Mouse (Mus musculus) MEL (cell line): Measurements from ENCODE around the gene H2afj.

ENCODE experiments used
- CTCF ChIP-seq, 3 experiments: IDR thresholded peaks in 2 of 3; conservative IDR thresholded peaks in 1 of 3; 2 replicates each; pipeline ENCODE4 v1.5.1; 2011 to 2012; ENCODE audit warnings: low read length in 3 of 3, low read depth in 2 of 3, mild to moderate bottlenecking in 2 of 3, improper control_type of control experiment in 1 of 3, inconsistent platforms in 1 of 3, mixed read lengths in 1 of 3, moderate library complexity in 1 of 3; ENCODE audit not compliant: control insufficient read depth in 1 of 3, insufficient read depth in 1 of 3, poor library complexity in 1 of 3, severe bottlenecking in 1 of 3
- ELF1 ChIP-seq: IDR thresholded peaks from 2 replicates; pipeline ENCODE4 v1.6.1; 2014; ENCODE audit warnings: low read depth, mild to moderate bottlenecking, inconsistent platforms, low read length, improper control_type of control experiment, moderate library complexity
- EP300 ChIP-seq, 2 experiments: IDR thresholded peaks; 2 replicates each; pipeline ENCODE4 v1.6.1; 2011; ENCODE audit warnings: improper control_type of control experiment in 2 of 2, low read length in 2 of 2, low read depth in 1 of 2, mild to moderate bottlenecking in 1 of 2
- KAT2A ChIP-seq: conservative IDR thresholded peaks from 2 replicates; pipeline ENCODE4 v1.6.1; 2012; ENCODE audit warnings: low read depth, low read length, improper control_type of control experiment, inconsistent platforms
- MEF2A ChIP-seq: IDR thresholded peaks from 2 replicates; pipeline ENCODE4 v1.6.1; 2014; ENCODE audit warnings: low read depth, mild to moderate bottlenecking, inconsistent platforms, low read length, improper control_type of control experiment; ENCODE audit not compliant: poor library complexity, insufficient replicate concordance, severe bottlenecking; ENCODE audit errors: extremely low read depth
- NELFE ChIP-seq: IDR thresholded peaks from 2 replicates; pipeline ENCODE4 v1.6.1; 2011; ENCODE audit warnings: low read depth, low read length, improper control_type of control experiment
- POLR2A ChIP-seq, 2 experiments: IDR thresholded peaks; 2 replicates each; pipeline ENCODE4 v1.6.1; 2011 to 2012; ENCODE audit warnings: low read length in 2 of 2, mild to moderate bottlenecking in 2 of 2, control low read depth in 1 of 2, improper control_type of control experiment in 1 of 2, low read depth in 1 of 2, moderate library complexity in 1 of 2; ENCODE audit not compliant: control insufficient read depth in 1 of 2, insufficient read depth in 1 of 2, poor library complexity in 1 of 2
- POLR2AphosphoS2 ChIP-seq: IDR thresholded peaks from 2 replicates; pipeline ENCODE4 v1.6.1; 2011; ENCODE audit warnings: low read length, improper control_type of control experiment
- UBTF ChIP-seq: IDR thresholded peaks from 2 replicates; pipeline ENCODE4 v1.6.1; 2012; ENCODE audit warnings: low read depth, mild to moderate bottlenecking, inconsistent platforms, low read length, improper control_type of control experiment, moderate library complexity, borderline replicate concordance; ENCODE audit not compliant: insufficient read depth

- TF ChIP-seq EP300 (IDR thresholded peaks at IDR 0.05; ENCODE audit: low read depth in 1 of 2, low read length in 2 of 2) (no peak), POLR2A (IDR thresholded peaks at IDR 0.05; ENCODE audit: control insufficient read depth in 1 of 2, insufficient read depth in 1 of 2, low read depth in 1 of 2, low read length in 2 of 2, poor library complexity in 1 of 2) (no peak), ELF1 (no peak), CTCF (IDR thresholded peaks at IDR 0.05 in 2 of 3, conservative IDR thresholded peaks at IDR 0.05 in 1 of 3; ENCODE audit: control insufficient read depth in 1 of 3, insufficient read depth in 1 of 3, low read depth in 2 of 3, low read length in 3 of 3, poor library complexity in 1 of 3, severe bottlenecking in 1 of 3) (no peak), KAT2A (no peak), POLR2AphosphoS2 (no peak), MEF2A (no peak), NELFE (no peak), UBTF (no peak)
Observed at GRCm38 (mm10) chr6:136805409-136805775, 2.7 kb upstream of the H2afj start.
